Mouse (Mus musculus): ENCODE results near the gene Gtf3c2.
"Not testable (repeated sequence)": the region's sequence is repeated elsewhere in the genome, so short reads cannot be mapped to it uniquely, and the experiment has no call there.

The Gtf3c2 gene

GRCm38 (mm10) chr5:31179766-31180630, at the start of gene Gtf3c2, which contains the start of gene Gm29609:
Gene Gtf3c2 (minus strand): TSS chr5:31180144.
Gene Gm29609 (minus strand): TSS chr5:31179911.
- DNase-seq: peak; percentile 96 to 97

GRCm38 (mm10) chr5:31226641-31227040, 46.7 kb upstream of the Gtf3c2 start:
- DNase-seq: no peak

GRCm38 (mm10) chr5:31222696-31223095, 42.8 kb upstream of the Gtf3c2 start:
- peak in 1 of 2 experiments; percentile 38 for DNase-seq

- peak; percentile 50 to 63 for DNase-seq
These were observed 41.5 kb upstream of the Gtf3c2 start for GRCm38 (mm10) chr5:31221304-31221945.

GRCm38 (mm10) chr5:31220448-31221303, 40.7 kb upstream of the Gtf3c2 start, which contains the start of gene Ppm1g:
Gene Ppm1g (minus strand): TSS chr5:31220687.
- peak; percentile 98 for DNase-seq

GRCm38 (mm10) chr5:31219911-31220447, 40.0 kb upstream of the Gtf3c2 start:
- DNase-seq: peak; percentile 43 to 68

GRCm38 (mm10) chr5:31219474-31219873, 39.5 kb upstream of the Gtf3c2 start:
- no peak for DNase-seq

- DNase-seq: peak in 1 of 2 experiments; percentile 49
These were observed 39.1 kb upstream of the Gtf3c2 start for GRCm38 (mm10) chr5:31219070-31219469.

GRCm38 (mm10) chr5:31218294-31218693, 38.4 kb upstream of the Gtf3c2 start:
- no peak for DNase-seq

GRCm38 (mm10) chr5:31216554-31216953, 36.6 kb upstream of the Gtf3c2 start:
- not testable (repeated sequence) for DNase-seq

- no peak for DNase-seq
These were observed 24.5 kb upstream of the Gtf3c2 start for GRCm38 (mm10) chr5:31204421-31204820.

- DNase-seq: no peak
These were observed 23.9 kb upstream of the Gtf3c2 start for GRCm38 (mm10) chr5:31203866-31204265.

GRCm38 (mm10) chr5:31202933-31203332, 23.0 kb upstream of the Gtf3c2 start:
- DNase-seq: no peak

GRCm38 (mm10) chr5:31201742-31202590, 22.0 kb upstream of the Gtf3c2 start, which contains the start of gene Zfp513:
Gene Zfp513 (minus strand): TSS chr5:31202303.
- peak; percentile 97 to 99 for DNase-seq

- no peak for DNase-seq
These were observed 21.2 kb upstream of the Gtf3c2 start for GRCm38 (mm10) chr5:31201042-31201741.

GRCm38 (mm10) chr5:31200327-31200768, 20.4 kb upstream of the Gtf3c2 start:
- peak in 1 of 2 experiments; percentile 60 for DNase-seq

GRCm38 (mm10) chr5:31199893-31200292, 19.9 kb upstream of the Gtf3c2 start:
- DNase-seq: peak; percentile 27 to 60

- DNase-seq: no peak
These were observed 19.5 kb upstream of the Gtf3c2 start for GRCm38 (mm10) chr5:31199321-31199892.

- DNase-seq: no peak
These were observed 18.8 kb upstream of the Gtf3c2 start for GRCm38 (mm10) chr5:31198616-31199320.

GRCm38 (mm10) chr5:31198170-31198569, 18.2 kb upstream of the Gtf3c2 start:
- DNase-seq: no peak
